14 mouse cellular contexts compared by ENCODE assay signal in genomic region chr10:109299785-109300184, GRCm38 (mm10).
DNase-seq lines count a peak whose midpoint lies in the region; ATAC-seq and TF ChIP-seq lines count a peak whose summit lies in the region.
"Had no signal": no experiment of that assay in that cellular context is flagged by ENCODE, and none has a peak within 500 bp of the region (broad histone marks: within the 10 kb centered on the region; RNA-seq: fewer than 3 reads in every experiment).

No protein-coding gene starts in this region.

- ATAC-seq in forebrain, embryonic 13.5 days: peak; percentile 53; the same call in 1 of the 2 replicates
- peak; percentile 56; the same call in 1 of the 2 replicates for ATAC-seq in lung, embryonic 14.5 days (ENCODE audit: insufficient read depth)
- ATAC-seq in intestine, embryonic 16.5 days: peak; percentile 93

- DNase-seq in forebrain, embryonic 10.5 days (ENCODE audit: extremely low spot score, low spot score): no peak
- DNase-seq in lung, embryonic 14.5 days: peak; percentile 75
- no peak for DNase-seq in lung, postnatal 4 days
- DNase-seq in brain, adult 2 months (ENCODE audit: low read depth, low spot score): peak; percentile 13
- no peak for DNase-seq in right cerebral cortex, postnatal 25 days
- no peak for DNase-seq in adrenal gland, adult 8-10 months
- DNase-seq: cerebellum, adult 8-10 months; gastrocnemius, postnatal 25 days; kidney, adult 2 months; lung, adult 2 months; thymus, adult 18-20 months had no signal

- no peaks in the 10 kb centered on the region for H3K9me3 ChIP-seq in forebrain, embryonic 13.5 days (replicated peaks)
- H3K9me3 ChIP-seq in forebrain, embryonic 10.5 days: no peaks in the 10 kb centered on the region
- no peaks in the 10 kb centered on the region for H3K9me3 ChIP-seq in lung, embryonic 14.5 days (ENCODE audit: low read depth, low read length)
- H3K9me3 ChIP-seq in intestine, embryonic 16.5 days (ENCODE audit: control insufficient read depth, low read length): no peaks in the 10 kb centered on the region
- H3K9me3 ChIP-seq: heart, embryonic 10.5 days had no signal

- TF ChIP-seq CTCF in lung, embryonic 14.5 days (IDR thresholded peaks at IDR 0.05; ENCODE audit: low read depth): no peak

- H3K27ac ChIP-seq in forebrain, embryonic 13.5 days: no peak overlapping the region
- no peak overlapping the region for H3K27ac ChIP-seq in forebrain, embryonic 10.5 days
- H3K27ac ChIP-seq in lung, embryonic 14.5 days (ENCODE audit: low read depth): no peak overlapping the region
- no peak overlapping the region for H3K27ac ChIP-seq in intestine, embryonic 16.5 days (ENCODE audit: low read length)
- H3K27ac ChIP-seq: heart, embryonic 10.5 days had no signal

- peaks cover 9% of the 10 kb centered on the region for H3K4me1 ChIP-seq in forebrain, embryonic 13.5 days
- no peaks in the 10 kb centered on the region for H3K4me1 ChIP-seq in forebrain, embryonic 10.5 days
- H3K4me1 ChIP-seq in lung, embryonic 14.5 days (ENCODE audit: insufficient read depth): no peaks in the 10 kb centered on the region
- no peaks in the 10 kb centered on the region for H3K4me1 ChIP-seq in intestine, embryonic 16.5 days (ENCODE audit: control insufficient read depth, insufficient read depth, low read length)
- H3K4me1 ChIP-seq: heart, embryonic 10.5 days had no signal

- H3K27me3 ChIP-seq in forebrain, embryonic 13.5 days: no peaks in the 10 kb centered on the region
- no peaks in the 10 kb centered on the region for H3K27me3 ChIP-seq in forebrain, embryonic 10.5 days (ENCODE audit: poor library complexity, severe bottlenecking)
- no peaks in the 10 kb centered on the region for H3K27me3 ChIP-seq in lung, embryonic 14.5 days (ENCODE audit: insufficient read depth, low read length)
- H3K27me3 ChIP-seq in intestine, embryonic 16.5 days (replicated peaks; ENCODE audit: control insufficient read depth, insufficient read depth, low read length): no peaks in the 10 kb centered on the region

- no peaks in the 10 kb centered on the region for H3K36me3 ChIP-seq in forebrain, embryonic 13.5 days (ENCODE audit: poor library complexity, severe bottlenecking)
- H3K36me3 ChIP-seq in forebrain, embryonic 10.5 days (replicated peaks): no peaks in the 10 kb centered on the region
- H3K36me3 ChIP-seq in lung, embryonic 14.5 days (ENCODE audit: insufficient read depth): no peaks in the 10 kb centered on the region
- no peaks in the 10 kb centered on the region for H3K36me3 ChIP-seq in intestine, embryonic 16.5 days (ENCODE audit: control insufficient read depth, insufficient read depth, low read length)
- H3K36me3 ChIP-seq: heart, embryonic 10.5 days had no signal

- H3K4me3 ChIP-seq in forebrain, embryonic 13.5 days: no peak overlapping the region
- H3K4me3 ChIP-seq in forebrain, embryonic 10.5 days: no peak overlapping the region
- H3K4me3 ChIP-seq in lung, embryonic 14.5 days (ENCODE audit: low read depth, low read length): no peak overlapping the region
- H3K4me3 ChIP-seq in intestine, embryonic 16.5 days (ENCODE audit: low read length): no peak overlapping the region
- H3K4me3 ChIP-seq: heart, embryonic 10.5 days had no signal

- H3K9ac ChIP-seq in forebrain, embryonic 13.5 days: no peak overlapping the region
- no peak overlapping the region for H3K9ac ChIP-seq in lung, embryonic 14.5 days
- no peak overlapping the region for H3K9ac ChIP-seq in intestine, embryonic 16.5 days (ENCODE audit: low read depth, low read length)

- 46% methylated on average over 11 of the region's 11 CpGs for WGBS in forebrain, embryonic 13.5 days
- 91% methylated on average over 11 of the region's 11 CpGs for WGBS in forebrain, embryonic 10.5 days
- WGBS in lung, embryonic 14.5 days: 21% methylated on average over 11 of the region's 11 CpGs
- 40% methylated on average over 11 of the region's 11 CpGs for WGBS in intestine, embryonic 16.5 days

- no peak overlapping the region for H3K4me2 ChIP-seq in forebrain, embryonic 13.5 days
- no peak overlapping the region for H3K4me2 ChIP-seq in lung, embryonic 14.5 days
- H3K4me2 ChIP-seq in intestine, embryonic 16.5 days (ENCODE audit: low read depth, low read length): no peak overlapping the region

Comparison
In these comparisons a context has a peak if more than half of its experiments do, and no peak if none do; other contexts are left out.
1. DNase-seq: peak in lung, embryonic 14.5 days (single experiment) and brain, adult 2 months (single experiment); none in forebrain, embryonic 10.5 days (single experiment), lung, postnatal 4 days (0 of 2), right cerebral cortex, postnatal 25 days (single experiment) and adrenal gland, adult 8-10 months (single experiment).
2. Peak in every context shown above with its lines, with median percentiles within 50 percentile points of each other: ATAC-seq.